Mouse (Mus musculus) cerebellum, adult 18-20 months (tissue): ENCODE measurements around the gene 1700025G04Rik.

ENCODE experiments used
- DNase-seq, 2 experiments: peaks; one replicate each; pipeline ENCODE4 v3.0.0; 2021

1700025G04Rik gene

GRCm38 (mm10) chr1:152032144-152032543, 57.8 kb downstream of the 1700025G04Rik start:
- DNase-seq = no peak

GRCm38 (mm10) chr1:152030546-152030945, 59.4 kb downstream of the 1700025G04Rik start:
- no peak for DNase-seq

GRCm38 (mm10) chr1:152028718-152029117, 61.2 kb downstream of the 1700025G04Rik start:
- DNase-seq = no peak

GRCm38 (mm10) chr1:152026762-152027161, 63.2 kb downstream of the 1700025G04Rik start:
- DNase-seq = peak; percentile 57 to 74

GRCm38 (mm10) chr1:152025308-152025707, 64.6 kb downstream of the 1700025G04Rik start:
- DNase-seq = no peak

GRCm38 (mm10) chr1:152024019-152024787, 65.7 kb downstream of the 1700025G04Rik start:
- no peak for DNase-seq

GRCm38 (mm10) chr1:152020812-152021211, 69.1 kb downstream of the 1700025G04Rik start:
- DNase-seq = no peak

GRCm38 (mm10) chr1:152020070-152020469, 69.9 kb downstream of the 1700025G04Rik start:
- no peak for DNase-seq

- DNase-seq = no peak
Measured at GRCm38 (mm10) chr1:152019196-152019595, 70.7 kb downstream of the 1700025G04Rik start.

GRCm38 (mm10) chr1:152018322-152018721, 71.6 kb downstream of the 1700025G04Rik start:
- DNase-seq = peak; percentile 55 to 66

- DNase-seq = no peak
Measured at GRCm38 (mm10) chr1:152016663-152017062, 73.3 kb downstream of the 1700025G04Rik start.

- DNase-seq = no peak
Measured at GRCm38 (mm10) chr1:152015555-152016125, 74.3 kb downstream of the 1700025G04Rik start.

GRCm38 (mm10) chr1:152011741-152012140, 78.2 kb downstream of the 1700025G04Rik start:
- DNase-seq = no peak

- no peak for DNase-seq
Measured at GRCm38 (mm10) chr1:152010251-152010980, 79.5 kb downstream of the 1700025G04Rik start.

GRCm38 (mm10) chr1:152008473-152008991, 81.4 kb downstream of the 1700025G04Rik start:
- DNase-seq = no peak

- no peak for DNase-seq
Measured at GRCm38 (mm10) chr1:152006529-152006928, 83.4 kb downstream of the 1700025G04Rik start.

- no peak for DNase-seq
Measured at GRCm38 (mm10) chr1:152004509-152004908, 85.4 kb downstream of the 1700025G04Rik start.

- DNase-seq = no peak
Measured at GRCm38 (mm10) chr1:152000461-152000860, 89.5 kb downstream of the 1700025G04Rik start.

- peak; percentile 61 to 65 for DNase-seq
Measured at GRCm38 (mm10) chr1:151999424-151999842, 90.5 kb downstream of the 1700025G04Rik start.

- no peak for DNase-seq
Measured at GRCm38 (mm10) chr1:151998721-151999206, 91.2 kb downstream of the 1700025G04Rik start.

GRCm38 (mm10) chr1:151997591-151997990, 92.3 kb downstream of the 1700025G04Rik start:
- no peak for DNase-seq

GRCm38 (mm10) chr1:151995948-151996697, 93.8 kb downstream of the 1700025G04Rik start:
- no peak for DNase-seq
